Mouse (Mus musculus): Measurements from ENCODE around the gene Smarca4.
"Not testable (repeated sequence)": the region's sequence is repeated elsewhere in the genome, so short reads cannot be mapped to it uniquely, and the experiment has no call there.

Gene Smarca4

DNA sequence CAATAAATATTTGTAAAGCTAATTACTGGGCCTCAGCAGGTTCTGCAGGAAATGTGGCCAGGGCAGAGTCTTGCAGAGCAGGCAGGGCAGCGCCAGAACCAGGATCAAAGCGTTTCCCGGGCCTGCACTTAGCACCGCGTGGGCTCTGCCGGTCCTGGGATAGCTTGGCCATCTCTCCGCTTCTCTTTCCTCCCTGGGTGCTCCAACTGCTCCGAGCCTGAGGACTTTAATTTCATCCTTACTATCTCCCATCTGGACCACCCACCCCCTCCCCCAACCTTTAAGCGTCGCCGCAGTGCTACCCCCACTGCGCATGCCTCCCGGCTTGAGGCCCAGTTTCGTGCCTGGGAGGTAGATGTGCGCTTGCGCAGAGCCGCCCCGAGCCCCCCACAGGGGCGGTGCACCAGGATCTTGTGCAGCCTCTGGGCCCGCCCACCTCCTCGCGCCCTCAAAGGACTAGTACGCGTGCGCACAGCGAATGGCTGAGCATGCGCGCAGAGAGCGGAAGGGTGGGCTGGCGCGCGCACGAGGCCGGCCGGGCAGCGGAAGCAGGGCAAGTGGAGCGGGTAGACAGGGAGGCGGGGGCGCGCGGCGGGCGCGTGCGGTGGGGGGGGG, at the start of gene Smarca4:
TSS of gene Smarca4 (plus strand) at position 553 of the 615 bp plus-strand sequence.
- peak; percentile 96 for ATAC-seq (ENCODE audit: insufficient number of reproducible peaks, low FRiP score, low TSS enrichment)

DNA sequence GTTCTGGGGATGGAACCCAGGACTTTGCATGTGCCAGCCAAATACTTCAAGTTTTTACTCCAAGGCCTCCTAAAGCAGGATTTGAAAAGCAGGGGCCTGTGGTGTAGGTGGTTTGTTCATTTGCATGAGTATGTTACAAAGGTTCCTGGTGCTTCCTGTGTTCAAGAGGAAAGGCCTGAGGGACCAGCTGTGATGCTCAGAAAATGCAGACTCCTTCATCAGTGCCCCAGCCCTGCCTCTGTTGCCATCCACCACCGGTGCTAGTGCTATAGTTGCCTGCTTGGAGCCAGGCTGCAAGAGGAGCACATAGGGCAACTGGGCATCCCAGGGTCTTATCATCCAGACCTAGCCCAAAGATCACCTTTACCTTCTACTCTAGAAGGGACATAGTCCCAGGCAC, 49.4 kb upstream of the Smarca4 start:
- ATAC-seq (ENCODE audit: insufficient number of reproducible peaks, low FRiP score, low TSS enrichment) = no peak

- ATAC-seq (ENCODE audit: insufficient number of reproducible peaks, low FRiP score, low TSS enrichment) = no peak
These were observed 48.9 kb upstream of the Smarca4 start for GRCm38 (mm10) chr9:21567051-21567450.

- no peak for ATAC-seq (ENCODE audit: insufficient number of reproducible peaks, low FRiP score, low TSS enrichment)
These were observed 47.2 kb upstream of the Smarca4 start for GRCm38 (mm10) chr9:21568657-21569255.

DNA sequence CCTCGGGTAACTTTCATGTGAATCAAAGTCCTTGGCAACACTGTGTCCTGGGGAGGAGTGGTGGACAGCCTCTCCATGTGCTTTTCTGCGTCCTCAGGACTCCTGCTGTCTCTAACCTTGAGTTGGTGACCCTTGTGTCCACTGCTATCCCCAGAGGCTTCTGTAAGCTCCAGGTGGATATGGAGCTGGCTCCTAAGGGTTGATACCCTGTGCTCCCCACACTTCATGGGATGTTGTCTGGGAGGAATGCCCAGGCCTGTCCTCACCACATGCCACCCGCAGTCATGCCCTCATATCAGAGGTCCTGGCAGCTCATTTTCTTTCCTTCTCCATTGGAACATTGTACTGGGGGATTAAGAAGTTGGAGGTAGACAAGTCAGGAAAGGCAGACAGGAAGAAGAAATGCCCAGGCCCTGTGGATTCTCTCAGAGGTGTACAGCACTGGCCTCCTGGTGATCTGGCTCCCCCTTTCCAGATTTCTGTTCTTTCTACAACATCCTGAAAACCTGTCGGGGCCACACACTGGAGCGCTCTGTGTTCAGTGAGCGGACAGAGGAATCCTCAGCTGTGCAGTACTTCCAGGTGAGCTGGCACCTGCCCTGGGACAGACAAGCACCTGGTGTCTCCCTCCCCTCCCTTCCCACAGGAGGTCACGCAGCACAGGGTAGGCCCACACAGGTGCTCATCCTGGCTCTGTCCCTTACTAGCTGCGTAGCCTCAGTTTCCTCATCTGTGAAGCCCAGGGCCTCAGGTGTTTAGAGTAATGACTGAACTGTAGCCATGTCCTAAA, 41.8 kb upstream of the Smarca4 start:
- no peak for ATAC-seq (ENCODE audit: insufficient number of reproducible peaks, low FRiP score, low TSS enrichment)

DNA sequence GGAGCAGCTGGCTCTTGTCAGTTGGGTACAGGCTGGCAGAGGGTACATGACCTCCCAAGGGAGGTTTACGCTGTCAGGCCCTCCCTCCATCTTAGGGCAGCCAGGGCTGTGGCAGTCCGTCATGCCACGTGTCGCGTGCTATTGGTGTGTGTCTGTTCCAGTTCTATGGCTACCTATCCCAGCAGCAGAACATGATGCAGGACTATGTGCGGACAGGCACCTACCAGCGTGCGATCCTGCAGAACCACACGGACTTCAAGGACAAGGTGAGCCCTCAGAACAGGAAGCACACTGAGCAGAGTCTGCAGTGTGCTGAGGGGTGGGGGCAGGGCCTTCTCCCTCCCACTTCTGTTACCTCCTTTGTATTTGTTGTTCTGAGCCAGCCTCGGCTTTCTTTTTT, 40.7 kb upstream of the Smarca4 start:
- no peak for ATAC-seq (ENCODE audit: insufficient number of reproducible peaks, low FRiP score, low TSS enrichment)

- no peak for ATAC-seq (ENCODE audit: insufficient number of reproducible peaks, low FRiP score, low TSS enrichment)
These were observed 39.7 kb upstream of the Smarca4 start for GRCm38 (mm10) chr9:21576286-21576685.

- ATAC-seq (ENCODE audit: insufficient number of reproducible peaks, low FRiP score, low TSS enrichment) = no peak
These were observed 37.7 kb upstream of the Smarca4 start for GRCm38 (mm10) chr9:21578226-21578625.

DNA sequence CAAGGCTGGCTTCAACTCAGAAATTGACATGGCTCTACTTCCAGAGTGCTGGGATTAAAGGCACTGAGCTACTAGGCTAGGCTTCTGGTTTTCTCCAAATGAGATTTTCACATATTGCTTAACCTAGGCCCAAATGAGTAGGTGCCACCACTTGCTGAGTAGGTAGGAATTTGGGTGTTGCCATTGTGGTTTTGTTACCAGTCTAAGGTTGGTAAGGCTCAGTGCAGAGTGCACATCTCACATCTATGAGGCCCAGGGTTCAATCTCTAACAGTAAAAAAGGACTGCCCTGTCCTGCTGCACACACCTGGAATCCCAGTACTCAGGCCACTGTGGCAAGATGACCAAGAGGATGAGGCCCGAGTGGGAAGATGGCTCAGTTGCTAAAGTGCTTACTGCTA, 30.6 kb upstream of the Smarca4 start:
- ATAC-seq (ENCODE audit: insufficient number of reproducible peaks, low FRiP score, low TSS enrichment) = no peak

DNA sequence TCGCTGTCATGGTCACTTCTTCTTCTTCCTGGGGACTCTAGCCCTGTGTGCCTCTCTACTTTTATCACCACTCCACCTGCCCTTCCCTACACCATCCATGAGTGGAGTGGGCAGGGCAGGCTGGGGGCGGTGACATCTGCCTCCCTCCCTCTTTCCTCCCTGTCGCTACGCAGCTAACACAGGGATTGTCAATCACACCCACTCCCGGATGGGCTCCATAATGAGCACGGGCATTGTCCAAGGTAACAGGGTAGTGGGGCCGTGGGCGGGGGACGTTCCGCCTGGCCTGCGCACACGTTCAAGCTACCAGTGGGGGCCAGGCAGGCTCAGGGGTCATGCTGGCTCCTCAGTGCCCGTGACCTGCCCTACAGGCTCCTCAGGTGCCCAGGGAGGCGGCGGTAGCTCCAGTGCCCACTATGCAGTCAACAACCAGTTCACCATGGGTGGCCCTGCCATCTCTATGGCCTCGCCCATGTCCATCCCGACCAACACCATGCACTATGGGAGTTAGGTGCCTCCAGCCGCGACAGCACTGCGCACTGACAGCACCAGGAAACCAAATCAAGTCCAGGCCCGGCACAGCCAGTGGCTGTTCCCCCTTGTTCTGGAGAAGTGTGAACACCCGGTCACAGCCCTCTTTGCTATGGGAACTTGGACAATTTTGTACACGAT, 28.2 kb upstream of the Smarca4 start:
- no peak for ATAC-seq (ENCODE audit: insufficient number of reproducible peaks, low FRiP score, low TSS enrichment)

- no peak for ATAC-seq (ENCODE audit: insufficient number of reproducible peaks, low FRiP score, low TSS enrichment)
These were observed 27.6 kb upstream of the Smarca4 start for GRCm38 (mm10) chr9:21588350-21588749.

GRCm38 (mm10) chr9:21589538-21589937, 26.4 kb upstream of the Smarca4 start:
- ATAC-seq (ENCODE audit: insufficient number of reproducible peaks, low FRiP score, low TSS enrichment) = no peak

GRCm38 (mm10) chr9:21591127-21591830, 24.7 kb upstream of the Smarca4 start:
- no peak for ATAC-seq (ENCODE audit: insufficient number of reproducible peaks, low FRiP score, low TSS enrichment)

DNA sequence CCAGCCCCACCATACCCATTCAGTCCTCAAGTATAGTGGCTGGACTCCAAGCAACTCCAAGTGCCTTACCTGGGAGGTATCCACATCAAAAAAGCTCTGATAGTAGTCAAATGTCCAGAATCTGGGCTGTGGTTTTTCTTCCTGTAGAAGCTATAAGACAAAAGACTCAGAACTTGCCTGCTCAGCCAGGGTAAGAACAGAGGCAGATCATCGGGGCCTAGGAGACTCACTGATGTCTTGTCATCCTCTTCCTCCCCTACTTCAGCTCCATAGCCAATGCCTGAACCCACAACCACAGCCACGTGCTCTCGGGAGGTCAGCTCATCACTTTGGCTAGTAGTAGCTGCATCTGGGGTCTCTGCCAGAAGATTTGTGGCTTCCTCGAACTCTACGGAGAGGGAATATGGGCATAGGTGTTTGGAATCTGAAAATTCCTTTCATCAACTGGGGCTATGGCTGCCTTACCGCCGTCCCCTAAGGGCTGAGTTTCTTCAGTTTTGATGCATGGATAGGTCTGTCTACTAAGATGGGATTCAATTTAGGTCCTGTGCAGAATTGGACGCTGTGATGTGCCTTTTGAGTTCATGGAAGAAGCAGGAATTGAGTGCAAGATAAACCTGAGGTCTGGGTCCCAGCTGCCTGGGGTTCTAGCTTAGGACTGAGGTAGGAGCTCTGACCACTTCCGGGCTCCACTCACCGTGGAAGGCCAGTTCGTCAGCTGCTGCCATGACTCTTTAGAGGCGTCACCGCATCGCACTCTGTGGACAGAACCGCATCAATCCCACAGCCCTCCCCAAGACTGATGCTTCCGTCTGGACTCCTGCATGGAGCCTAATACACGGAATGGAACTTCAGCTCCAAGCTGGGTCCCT, 23.9 kb upstream of the Smarca4 start:
- peak; percentile 43 for ATAC-seq (ENCODE audit: insufficient number of reproducible peaks, low FRiP score, low TSS enrichment)

- peak; percentile 79 for ATAC-seq (ENCODE audit: insufficient number of reproducible peaks, low FRiP score, low TSS enrichment)
These were observed 23.3 kb upstream of the Smarca4 start, which contains the start of the genes Timm29 and Yipf2 for GRCm38 (mm10) chr9:21592703-21593121. Timm29 (plus strand) TSS chr9:21592722. Yipf2 (minus strand) TSS chr9:21592828.

DNA sequence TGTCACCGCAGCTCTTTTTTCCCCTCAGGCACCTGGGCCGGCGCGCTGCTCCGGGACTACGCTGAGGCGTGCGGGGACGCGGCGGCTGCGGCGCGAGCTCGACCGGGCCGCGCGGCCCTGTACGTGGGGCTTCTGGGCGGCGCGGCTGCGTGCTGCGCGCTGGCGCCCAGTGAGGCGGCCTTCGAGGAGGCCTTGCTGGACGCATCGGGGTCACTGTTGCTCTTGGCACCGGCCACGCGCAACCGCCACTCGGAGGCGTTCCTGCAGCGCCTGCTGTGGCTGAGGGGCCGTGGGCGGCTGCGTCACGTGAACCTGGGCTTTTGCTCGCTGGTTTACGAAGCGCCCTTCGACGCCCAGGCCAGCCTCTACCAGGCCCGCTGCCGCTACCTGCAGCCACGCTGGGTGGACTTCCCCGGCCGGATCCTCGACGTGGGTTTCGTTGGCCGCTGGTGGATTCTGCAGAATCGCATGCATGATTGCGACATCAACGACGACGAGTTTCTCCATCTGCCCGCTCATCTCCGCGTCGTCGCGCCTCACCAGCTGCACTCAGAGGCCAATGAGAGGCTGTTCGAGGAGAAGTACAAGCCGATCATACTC, 22.7 kb upstream of the Smarca4 start:
- no peak; the same call in none of the 2 replicates for ATAC-seq (ENCODE audit: insufficient number of reproducible peaks, low FRiP score, low TSS enrichment)

DNA sequence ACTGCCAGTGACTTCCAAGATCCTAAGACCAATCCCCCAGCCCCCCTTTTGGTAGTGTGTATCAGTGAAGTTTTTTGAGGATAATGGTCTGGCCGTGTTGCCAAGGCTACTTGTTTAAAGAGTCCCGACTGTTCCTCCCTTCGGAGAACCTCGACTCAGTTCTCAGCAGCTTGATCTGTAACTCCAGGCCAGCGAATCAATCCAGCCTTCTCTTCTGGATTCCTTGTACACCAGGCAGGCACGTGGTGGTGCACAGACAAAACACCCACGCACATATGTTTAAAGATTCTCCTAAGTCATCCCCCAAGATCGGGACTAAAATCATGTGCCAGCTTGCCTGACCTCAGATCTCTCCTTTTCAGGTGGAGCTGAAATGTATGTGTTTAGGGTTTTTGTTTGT, 21.6 kb upstream of the Smarca4 start:
- ATAC-seq (ENCODE audit: insufficient number of reproducible peaks, low FRiP score, low TSS enrichment) = not testable (repeated sequence)

GRCm38 (mm10) chr9:21594838-21595237, 21.1 kb upstream of the Smarca4 start:
- ATAC-seq (ENCODE audit: insufficient number of reproducible peaks, low FRiP score, low TSS enrichment) = no peak

GRCm38 (mm10) chr9:21598198-21598597, 17.8 kb upstream of the Smarca4 start:
- no peak for ATAC-seq (ENCODE audit: insufficient number of reproducible peaks, low FRiP score, low TSS enrichment)
